Mouse (Mus musculus): ENCODE data around the gene Ocel1.
"Not testable (repeated sequence)": the region's sequence is repeated elsewhere in the genome, so short reads cannot be mapped to it uniquely, and the experiment has no call there.

The Ocel1 gene

GRCm38 (mm10) chr8:71371236-71371848 lies at the start of gene Ocel1:
Gene Ocel1, plus strand, starts transcription at chr8:71371298.
- DNase-seq (ENCODE audit: low spot score) = peak; percentile 99

- DNase-seq (ENCODE audit: low spot score) = no peak
Observed at GRCm38 (mm10) chr8:71322939-71323338, 48.2 kb upstream of the Ocel1 start.

- DNase-seq (ENCODE audit: low spot score) = no peak
Observed at GRCm38 (mm10) chr8:71324848-71325247, 46.2 kb upstream of the Ocel1 start.

- not testable (repeated sequence) for DNase-seq (ENCODE audit: low spot score)
Observed at GRCm38 (mm10) chr8:71337834-71338233, 33.3 kb upstream of the Ocel1 start.

GRCm38 (mm10) chr8:71340625-71341024 lies 30.5 kb upstream of the Ocel1 start:
- no peak for DNase-seq (ENCODE audit: low spot score)

GRCm38 (mm10) chr8:71346581-71346980 lies 24.5 kb upstream of the Ocel1 start:
- DNase-seq (ENCODE audit: low spot score) = no peak

GRCm38 (mm10) chr8:71351117-71351516 lies 20.0 kb upstream of the Ocel1 start:
- no peak for DNase-seq (ENCODE audit: low spot score)

GRCm38 (mm10) chr8:71351520-71351919 lies 19.6 kb upstream of the Ocel1 start:
- no peak for DNase-seq (ENCODE audit: low spot score)

- DNase-seq (ENCODE audit: low spot score) = no peak
Observed at GRCm38 (mm10) chr8:71358026-71358425, 13.1 kb upstream of the Ocel1 start.

- DNase-seq (ENCODE audit: low spot score) = peak; percentile 94
Observed at GRCm38 (mm10) chr8:71366771-71367528, 4.1 kb upstream of the Ocel1 start, which contains the start of gene Use1. Gene Use1, plus strand, starts transcription at chr8:71366848.

GRCm38 (mm10) chr8:71367529-71368176 lies 3.4 kb upstream of the Ocel1 start:
- DNase-seq (ENCODE audit: low spot score) = no peak

- DNase-seq (ENCODE audit: low spot score) = no peak
Observed at GRCm38 (mm10) chr8:71368366-71368765, 2.7 kb upstream of the Ocel1 start.

- no peak for DNase-seq (ENCODE audit: low spot score)
Observed at GRCm38 (mm10) chr8:71369040-71369718, 1.9 kb upstream of the Ocel1 start.

- DNase-seq (ENCODE audit: low spot score) = no peak
Observed at GRCm38 (mm10) chr8:71370711-71371235, 325 bp upstream of the Ocel1 start.

GRCm38 (mm10) chr8:71372427-71372826 lies 1.3 kb downstream of the Ocel1 start:
- DNase-seq (ENCODE audit: low spot score) = no peak

GRCm38 (mm10) chr8:71373000-71373399 lies 1.9 kb downstream of the Ocel1 start:
- no peak for DNase-seq (ENCODE audit: low spot score)

- DNase-seq (ENCODE audit: low spot score) = no peak
Observed at GRCm38 (mm10) chr8:71374616-71375206, 3.6 kb downstream of the Ocel1 start.

- no peak for DNase-seq (ENCODE audit: low spot score)
Observed at GRCm38 (mm10) chr8:71375581-71376422, 4.7 kb downstream of the Ocel1 start.

- DNase-seq (ENCODE audit: low spot score) = no peak
Observed at GRCm38 (mm10) chr8:71376423-71377030, 5.4 kb downstream of the Ocel1 start.

- no peak for DNase-seq (ENCODE audit: low spot score)
Observed at GRCm38 (mm10) chr8:71379008-71379407, 7.9 kb downstream of the Ocel1 start.

Measured in layer of hippocampus, adult 11-12 months (tissue).